Mouse (Mus musculus) telencephalon, adult 2 months (tissue): Measurements from ENCODE around the gene Tepp.

Experiments
- DNase-seq: peaks from one replicate; pipeline ENCODE4 v3.0.0-alpha.2; 2011; ENCODE audit warnings: low read depth, low spot score

Gene Tepp

GRCm38 (mm10) chr8:95331156-95331719 lies 20.9 kb downstream of the Tepp start:
- no peak for DNase-seq

GRCm38 (mm10) chr8:95331720-95332436 lies 21.5 kb downstream of the Tepp start, which contains the start of the genes Zfp319 and Usb1:
Zfp319 (minus strand) TSS chr8:95331950.
Usb1 (plus strand) TSS chr8:95332284.
- peak; percentile 72 for DNase-seq

GRCm38 (mm10) chr8:95332437-95333199 lies 22.3 kb downstream of the Tepp start:
- DNase-seq = no peak

GRCm38 (mm10) chr8:95335706-95336105 lies 25.3 kb downstream of the Tepp start:
- DNase-seq = no peak

- no peak for DNase-seq
These were observed 26.0 kb downstream of the Tepp start for GRCm38 (mm10) chr8:95336363-95336762.

GRCm38 (mm10) chr8:95341721-95342120 lies 31.4 kb downstream of the Tepp start:
- no peak for DNase-seq

- DNase-seq = no peak
These were observed 34.3 kb downstream of the Tepp start for GRCm38 (mm10) chr8:95344668-95345067.

GRCm38 (mm10) chr8:95346643-95347545 lies 36.5 kb downstream of the Tepp start:
- no peak for DNase-seq

- no peak for DNase-seq
These were observed 38.0 kb downstream of the Tepp start for GRCm38 (mm10) chr8:95348356-95348755.

- peak; percentile 69 for DNase-seq
These were observed 38.7 kb downstream of the Tepp start for GRCm38 (mm10) chr8:95348811-95349630.

- DNase-seq = peak; percentile 33
These were observed 41.1 kb downstream of the Tepp start for GRCm38 (mm10) chr8:95351461-95351860.

- DNase-seq = no peak
These were observed 41.9 kb downstream of the Tepp start, which contains the start of gene Mmp15 for GRCm38 (mm10) chr8:95352151-95352870. Mmp15 (plus strand) TSS chr8:95352268.

- no peak for DNase-seq
These were observed 42.8 kb downstream of the Tepp start for GRCm38 (mm10) chr8:95352871-95353866.

- DNase-seq = no peak
These were observed 44.2 kb downstream of the Tepp start for GRCm38 (mm10) chr8:95354606-95355005.

- DNase-seq = no peak
These were observed 48.4 kb downstream of the Tepp start for GRCm38 (mm10) chr8:95358550-95359411.

- no peak for DNase-seq
These were observed 50.0 kb downstream of the Tepp start for GRCm38 (mm10) chr8:95360181-95361015.

GRCm38 (mm10) chr8:95361016-95361341 lies 50.6 kb downstream of the Tepp start:
- DNase-seq = no peak
